Mouse (Mus musculus) erythroblast, embryonic 14.5 days (primary cell): Measurements from ENCODE around the gene Lemd2.

Experiments
- GATA1 ChIP-seq: IDR thresholded peaks from 2 replicates; pipeline ENCODE4 v1.6.1; 2012; ENCODE audit warnings: low read length, inconsistent platforms, mixed read lengths
- TAL1 ChIP-seq: IDR thresholded peaks from 3 replicates; pipeline ENCODE4 v1.6.1; 2012; ENCODE audit warnings: low read length, inconsistent platforms, mixed read lengths

DNA sequence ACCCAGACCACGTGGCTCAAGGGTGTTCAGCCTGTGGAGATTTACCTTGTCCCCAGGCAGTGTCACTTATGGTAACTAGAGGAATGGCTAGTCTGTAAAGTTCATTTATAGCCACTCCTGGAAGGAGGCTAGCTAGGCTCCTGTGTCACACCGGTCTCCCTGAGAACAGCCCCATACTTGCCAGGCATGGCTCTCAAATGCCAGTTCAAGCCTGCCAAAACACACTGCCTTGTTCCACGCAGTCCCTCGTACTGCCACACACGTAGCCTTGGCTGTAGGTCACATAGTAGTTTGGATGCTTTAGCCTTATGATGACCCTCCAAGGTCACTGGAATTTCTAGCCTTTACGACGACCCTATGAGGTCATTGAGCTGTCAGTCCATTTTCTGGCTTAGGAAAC is 45.1 kb downstream of the Lemd2 start:
- TF ChIP-seq GATA1 (no peak), TAL1 (no peak)
